Mouse (Mus musculus) CH12.LX (cell line): ENCODE measurements around the gene Foxc2. TPM values are rescaled to one million over a fixed set of nuclear protein-coding genes. Genes with fewer than 3 reads are reported as not detected.

Source experiments
- DNase-seq: peaks from one replicate; pipeline ENCODE4 v3.0.0-alpha.2; 2013; ENCODE audit errors: extremely low read depth
- H3K27ac ChIP-seq: 2 replicates; pipeline ENCODE4 v1.5.1; 2012; ENCODE audit warnings: low read depth, mild to moderate bottlenecking, control low read depth, moderate library complexity; ENCODE audit not compliant: insufficient read depth
- H3K27me3 ChIP-seq: replicated peaks from 2 replicates; pipeline ENCODE3; 2012; ENCODE audit warnings: inconsistent platforms
- H3K36me3 ChIP-seq, 2 experiments: replicated peaks in 1 of 2; 2 replicates each; pipeline versions ENCODE3 to v1.6.1; 2012; ENCODE audit warnings: inconsistent platforms in 1 of 2, low read length in 1 of 2, mild to moderate bottlenecking in 1 of 2, mixed read lengths in 1 of 2, moderate library complexity in 1 of 2; ENCODE audit not compliant: control insufficient read depth in 1 of 2, insufficient read depth in 1 of 2
- H3K4me1 ChIP-seq, 2 experiments: 2 replicates each; pipeline ENCODE4 v1.6.1; 2012; ENCODE audit warnings: inconsistent platforms in 1 of 2, moderate library complexity in 1 of 2; ENCODE audit not compliant: insufficient read depth in 2 of 2, control insufficient read depth in 1 of 2
- H3K4me2 ChIP-seq: 2 replicates; pipeline ENCODE4 v1.6.1; 2012; ENCODE audit warnings: low read depth, mild to moderate bottlenecking, control low read depth; ENCODE audit not compliant: poor library complexity, insufficient read depth, severe bottlenecking
- H3K4me3 ChIP-seq, 3 experiments: fragments of 150-350 bp in 1 of 3; sonication (generic) in 1 of 3; replicated peaks in 1 of 3; 2 replicates each; pipeline versions ENCODE3 to v1.5.1; 2011 to 2012; ENCODE audit warnings: low read depth in 2 of 3, low read length in 2 of 3, mild to moderate bottlenecking in 2 of 3, moderate library complexity in 2 of 3, control low read depth in 1 of 3, improper control_type of control experiment in 1 of 3, inconsistent platforms in 1 of 3, mixed read lengths in 1 of 3; ENCODE audit not compliant: poor library complexity in 1 of 3
- H3K79me2 ChIP-seq: replicated peaks from 2 replicates; pipeline ENCODE4 v1.6.1; 2012; ENCODE audit warnings: mild to moderate bottlenecking, moderate library complexity; ENCODE audit not compliant: control insufficient read depth, poor library complexity, insufficient read depth, severe bottlenecking; ENCODE audit errors: extremely low read depth
- H3K9ac ChIP-seq: 2 replicates; pipeline ENCODE4 v1.6.1; 2012; ENCODE audit warnings: low read depth, mild to moderate bottlenecking, control low read depth, moderate library complexity; ENCODE audit not compliant: insufficient read depth
- H3K9me3 ChIP-seq: replicated peaks from 2 replicates; pipeline ENCODE3; 2012; ENCODE audit warnings: low read length, inconsistent platforms, mixed read lengths
- BHLHE40 ChIP-seq: IDR thresholded peaks from 2 replicates; pipeline ENCODE4 v1.6.1; 2011; ENCODE audit warnings: mild to moderate bottlenecking, low read depth, low read length, improper control_type of control experiment
- CHD2 ChIP-seq: IDR thresholded peaks from 2 replicates; pipeline ENCODE4 v1.6.1; 2011; ENCODE audit warnings: low read length, improper control_type of control experiment
- CTCF ChIP-seq, 2 experiments: IDR thresholded peaks in 1 of 2; conservative IDR thresholded peaks in 1 of 2; 2 replicates each; pipeline ENCODE4 v1.5.1; 2011 to 2012; ENCODE audit warnings: low read depth in 2 of 2, low read length in 2 of 2, improper control_type of control experiment in 1 of 2, inconsistent platforms in 1 of 2, mild to moderate bottlenecking in 1 of 2, moderate library complexity in 1 of 2
- E2F4 ChIP-seq: IDR thresholded peaks from 2 replicates; pipeline ENCODE4 v1.6.1; 2011; ENCODE audit warnings: low read depth, low read length, improper control_type of control experiment; ENCODE audit not compliant: insufficient replicate concordance
- EP300 ChIP-seq: IDR thresholded peaks from 2 replicates; pipeline ENCODE4 v1.6.1; 2011; ENCODE audit warnings: low read length, improper control_type of control experiment
- GABPA ChIP-seq: IDR thresholded peaks from 2 replicates; pipeline ENCODE4 v1.6.1; 2012; ENCODE audit warnings: low read depth, low read length, improper control_type of control experiment, inconsistent platforms; ENCODE audit not compliant: insufficient replicate concordance
- IRF4 ChIP-seq: IDR thresholded peaks from 2 replicates; pipeline ENCODE4 v1.6.1; 2014; ENCODE audit warnings: low read depth, mild to moderate bottlenecking, inconsistent platforms, low read length, improper control_type of control experiment
- JUN ChIP-seq: IDR thresholded peaks from 2 replicates; pipeline ENCODE4 v1.6.1; 2011; ENCODE audit warnings: low read depth, mild to moderate bottlenecking, low read length, improper control_type of control experiment, moderate library complexity; ENCODE audit not compliant: insufficient read depth
- KAT2A ChIP-seq: IDR thresholded peaks from 2 replicates; pipeline ENCODE4 v1.6.1; 2012; ENCODE audit warnings: low read length, improper control_type of control experiment, inconsistent platforms; ENCODE audit not compliant: insufficient replicate concordance
- MAX ChIP-seq: IDR thresholded peaks from 2 replicates; pipeline ENCODE4 v1.6.1; 2011; ENCODE audit warnings: low read length, improper control_type of control experiment
- MAZ ChIP-seq: IDR thresholded peaks from 2 replicates; pipeline ENCODE4 v1.6.1; 2012; ENCODE audit warnings: low read depth, mild to moderate bottlenecking, inconsistent platforms, low read length, improper control_type of control experiment, moderate library complexity
- MEF2A ChIP-seq: IDR thresholded peaks from 2 replicates; pipeline ENCODE4 v1.6.1; 2014; ENCODE audit warnings: low read depth, mild to moderate bottlenecking, inconsistent platforms, low read length, improper control_type of control experiment, borderline replicate concordance
- MXI1 ChIP-seq: IDR thresholded peaks from 2 replicates; pipeline ENCODE4 v1.6.1; 2011; ENCODE audit warnings: mild to moderate bottlenecking, low read depth, low read length, improper control_type of control experiment
- POLR2AphosphoS2 ChIP-seq: IDR thresholded peaks from 2 replicates; pipeline ENCODE4 v1.6.1; 2011; ENCODE audit warnings: low read depth, low read length, improper control_type of control experiment
- RAD21 ChIP-seq: IDR thresholded peaks from 2 replicates; pipeline ENCODE4 v1.6.1; 2011; ENCODE audit warnings: low read depth, mild to moderate bottlenecking, low read length, improper control_type of control experiment, moderate library complexity
- SMC3 ChIP-seq: IDR thresholded peaks from 2 replicates; pipeline ENCODE4 v1.6.1; 2011; ENCODE audit warnings: low read depth, low read length, improper control_type of control experiment
- UBTF ChIP-seq: IDR thresholded peaks from 2 replicates; pipeline ENCODE4 v1.6.1; 2012; ENCODE audit warnings: low read depth, mild to moderate bottlenecking, inconsistent platforms, low read length, improper control_type of control experiment, moderate library complexity
- USF2 ChIP-seq: conservative IDR thresholded peaks from 2 replicates; pipeline ENCODE4 v1.6.1; 2011; ENCODE audit warnings: low read depth, low read length, improper control_type of control experiment
- ZMIZ1 ChIP-seq: IDR thresholded peaks from 2 replicates; pipeline ENCODE4 v1.6.1; 2012; ENCODE audit warnings: low read depth, mild to moderate bottlenecking, inconsistent platforms, low read length, improper control_type of control experiment
- dilution Hi-C: fragments of 300-500 bp; cut with MboI; formaldehyde crosslinking; loops from 2 replicates; pipeline ENCODE4 v1.14.3; 2020; ENCODE audit warnings: low sequenced_read_pairs; ENCODE audit not compliant: extremely low pct_unique_long_range_greater_than_20kb, extremely low pct_ligation_motif_present
- in situ Hi-C: fragments of 300-500 bp; cut with MboI; formaldehyde crosslinking; loops from 3 replicates; pipeline ENCODE4 v1.14.3; 2019; ENCODE audit warnings: low sequenced_read_pairs, low pct_ligation_motif_present, low pct_unique_long_range_greater_than_20kb, mixed read lengths
- polyA plus RNA-seq: library from polyadenylated mRNA; unstranded; fragments of >175 nt; gene quantifications from 2 replicates; pipeline ENCODE4 v1.2.1, GENCODE M21; 2012; ENCODE audit warnings: low read depth; ENCODE audit not compliant: insufficient read length
- total RNA-seq, 2 experiments: library from RNA; depleted of rRNA; stranded (reverse); fragments of 300-350 nt in 1 of 2; fragments of >200 nt in 1 of 2; gene quantifications; 2 replicates each; pipeline ENCODE4 v1.2.3; 2012 to 2014

Foxc2 gene
- total and polyA plus RNA-seq, 3 experiments, result not detected

DNA sequence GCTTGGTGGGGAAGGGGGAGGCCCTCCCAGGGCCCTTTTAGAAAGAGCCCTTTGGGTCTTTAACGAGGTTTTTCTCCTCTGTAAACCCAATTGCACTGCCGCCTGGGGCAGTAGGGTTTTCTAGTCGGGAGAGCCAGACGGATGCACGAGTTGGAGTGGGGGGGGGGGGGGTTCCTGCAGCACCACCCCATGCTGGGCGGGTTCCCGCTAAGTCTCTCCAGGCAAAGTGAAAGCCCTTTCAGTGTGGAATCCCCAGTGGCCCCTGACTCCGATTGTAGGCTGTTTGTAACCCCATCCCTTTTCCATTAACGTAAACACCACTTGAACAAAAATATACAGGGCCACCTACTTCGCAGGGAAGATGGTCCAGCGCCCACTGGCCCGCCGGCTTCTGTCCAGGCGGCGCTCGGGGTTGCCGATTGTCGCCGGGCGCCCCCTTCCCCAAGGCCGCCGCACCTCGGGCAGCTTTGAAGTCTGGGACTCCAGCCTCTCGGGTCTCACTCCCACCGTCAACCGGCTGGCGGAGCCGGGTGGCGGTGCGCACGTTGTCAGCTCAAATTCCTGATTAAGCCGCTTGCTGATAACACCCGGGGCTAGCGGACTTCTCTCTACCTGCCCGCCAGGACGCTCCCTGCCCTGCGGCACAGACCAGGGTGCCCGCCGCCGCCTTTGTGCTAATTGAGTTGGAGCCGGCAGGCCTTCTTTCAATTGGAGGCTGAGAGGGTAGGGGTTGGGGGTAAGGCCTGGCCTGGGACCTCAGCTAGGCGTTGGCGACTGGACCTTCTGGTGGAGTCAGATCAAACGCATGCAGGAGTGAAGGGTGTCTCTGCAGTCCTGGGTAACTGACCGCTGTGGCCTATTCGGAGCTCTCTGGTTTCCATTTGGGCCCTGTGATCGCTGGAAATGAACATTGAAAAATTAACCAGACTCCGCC, 42.5 kb upstream of the Foxc2 start:
- no peaks in the 10 kb centered on the region for H3K4me1 ChIP-seq
- in situ Hi-C loops, result no loop called here
- no peaks in the 10 kb centered on the region for H3K9me3 ChIP-seq
- TF ChIP-seq POLR2AphosphoS2, result no peak
- TF ChIP-seq EP300, result no peak
- TF ChIP-seq MEF2A, result no peak
- TF ChIP-seq ZMIZ1, result no peak
- no peak for TF ChIP-seq RAD21
- no peak for TF ChIP-seq E2F4
- no peak for TF ChIP-seq CTCF (conservative IDR thresholded peaks at IDR 0.05 in 1 of 2, IDR thresholded peaks at IDR 0.05 in 1 of 2; ENCODE audit: low read depth in 2 of 2, low read length in 2 of 2)
- no peak for TF ChIP-seq GABPA
- no peak for TF ChIP-seq BHLHE40
- TF ChIP-seq SMC3, result no peak
- no peak for TF ChIP-seq JUN
- no peak for TF ChIP-seq KAT2A
- TF ChIP-seq, all 38 proteins: peak for 0
- no peak overlapping the region for H3K4me3 ChIP-seq
- DNase-seq, result no peak
- no peaks in the 10 kb centered on the region for H3K79me2 ChIP-seq
- dilution Hi-C loops, result no loop called here
- H3K27ac ChIP-seq, result no peak overlapping the region
- peaks cover 95% of the 10 kb centered on the region for H3K27me3 ChIP-seq
- H3K4me2 ChIP-seq, result no peak overlapping the region
- no peak overlapping the region for H3K9ac ChIP-seq
- H3K36me3 ChIP-seq, result no peaks in the 10 kb centered on the region

DNA sequence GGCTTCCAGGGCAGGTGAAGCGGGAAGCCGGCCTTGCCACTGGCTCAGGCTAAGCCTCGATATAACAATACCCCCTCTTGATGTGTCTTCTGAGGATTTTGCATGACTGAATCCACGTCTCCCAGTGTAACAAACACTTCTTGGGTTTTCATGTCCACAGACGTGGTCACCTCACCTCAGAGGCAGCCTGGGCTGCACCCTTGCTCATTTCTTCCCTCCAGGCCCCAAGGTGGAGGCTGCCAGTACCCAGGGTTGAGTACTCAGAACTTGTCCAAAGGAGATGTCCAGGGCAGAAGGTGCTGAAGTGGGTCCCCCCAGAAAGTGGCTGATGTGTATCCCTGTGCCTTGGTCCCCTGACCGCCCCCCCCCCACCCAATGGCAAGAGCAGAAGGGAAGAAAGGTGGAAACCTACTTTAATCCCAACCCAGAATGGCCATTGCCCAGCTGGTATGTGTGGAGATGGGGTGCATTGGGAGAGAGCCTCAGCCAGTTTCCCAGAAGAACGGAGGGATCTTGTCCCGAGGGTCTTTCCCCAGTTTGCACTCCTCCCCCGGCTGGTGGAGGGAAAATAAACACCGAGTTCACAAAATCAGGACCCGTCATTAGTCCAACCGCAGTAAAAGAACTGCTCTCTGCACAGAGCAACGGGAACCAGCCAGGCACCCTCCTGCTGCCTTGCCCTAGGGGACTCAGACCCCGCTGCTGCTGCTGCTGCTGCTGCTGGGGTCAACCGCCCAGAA, 41.7 kb upstream of the Foxc2 start:
- no peak for DNase-seq
- dilution Hi-C loops (no loop called here), in situ Hi-C loops (no loop called here)
- Histone ChIP-seq H3K4me1 (no peaks in the 10 kb centered on the region), H3K27ac (no peak overlapping the region), H3K4me2 (no peak overlapping the region), H3K9ac (no peak overlapping the region), H3K9me3 (no peaks in the 10 kb centered on the region), H3K36me3 (no peaks in the 10 kb centered on the region), H3K27me3 (peaks cover 95% of the 10 kb centered on the region), H3K4me3 (no peak overlapping the region), H3K79me2 (no peaks in the 10 kb centered on the region)
- TF ChIP-seq IRF4 (no peak), KAT2A (no peak), MAX (no peak), MAZ (no peak), UBTF (no peak), CHD2 (no peak), E2F4 (no peak), USF2 (no peak), MXI1 (no peak), JUN (no peak)
